Mouse (Mus musculus) myocyte (in vitro differentiated cells): ENCODE results near the gene Bcl2a1b.

Experiments used
- CEBPB ChIP-seq: IDR thresholded peaks from 2 replicates; pipeline ENCODE4 v1.6.1; 2011; ENCODE audit warnings: mild to moderate bottlenecking, moderate library complexity; ENCODE audit not compliant: poor library complexity, insufficient read depth, severe bottlenecking
- MAX ChIP-seq: IDR thresholded peaks from one replicate; pipeline ENCODE4 v1.6.1; 2011; ENCODE audit warnings: low read depth, mild to moderate bottlenecking, control low read depth
- POLR2A ChIP-seq: IDR thresholded peaks from one replicate; pipeline ENCODE4 v1.6.1; 2011; ENCODE audit warnings: low read depth, mild to moderate bottlenecking, control low read depth, moderate library complexity; ENCODE audit not compliant: insufficient read length
- POLR2AphosphoS2 ChIP-seq: IDR thresholded peaks from one replicate; pipeline ENCODE4 v1.6.1; 2011; ENCODE audit warnings: low read depth, control low read depth; ENCODE audit not compliant: insufficient read length
- SRF ChIP-seq: IDR thresholded peaks from one replicate; pipeline ENCODE4 v1.6.1; 2011; ENCODE audit warnings: low read depth; ENCODE audit not compliant: control insufficient read depth, insufficient read length
- USF1 ChIP-seq: IDR thresholded peaks from one replicate; pipeline ENCODE4 v1.6.1; 2011; ENCODE audit warnings: low read depth, mild to moderate bottlenecking, control low read depth, moderate library complexity

DNA sequence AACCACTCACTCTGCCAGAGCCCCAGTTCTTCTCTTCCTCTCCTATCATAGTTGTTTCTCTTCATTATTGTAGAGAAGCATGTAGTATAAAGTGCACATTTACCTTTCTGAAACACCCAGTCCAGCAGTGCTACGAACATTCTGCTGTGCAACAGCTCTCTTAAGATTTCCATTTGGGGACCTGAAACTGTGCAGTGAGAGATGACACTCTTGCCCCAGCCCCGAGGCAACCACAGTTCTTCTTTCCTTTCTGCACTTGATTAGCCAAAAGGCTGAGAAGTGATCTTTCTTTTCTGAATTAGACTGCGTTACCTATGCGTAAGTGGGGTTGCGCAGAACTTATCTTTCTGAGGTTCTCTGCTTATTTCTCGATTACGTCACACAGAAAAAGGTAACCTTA, 29.1 kb downstream of the Bcl2a1b start:
- TF ChIP-seq POLR2A (no peak), CEBPB (no peak), SRF (no peak), USF1 (no peak), POLR2AphosphoS2 (no peak), MAX (no peak)
